Mouse (Mus musculus) limb, embryonic 13.5 days (tissue): Measurements from ENCODE around the gene Cib4. TPM values are rescaled to one million over a fixed set of nuclear protein-coding genes. Genes with fewer than 3 reads are reported as not detected.
A peak's percentile ranks its signal among the peaks of the same experiment; 100 is the strongest.

ENCODE experiments used
- ATAC-seq: fragments of 200-750 bp; cut with Nextera tagmentation; 2 replicates; pipeline ENCODE4 v1.8.0; 2017; ENCODE audit warnings: low read depth, moderate number of reproducible peaks, moderate TSS enrichment; ENCODE audit not compliant: low FRiP score
- H3K27ac ChIP-seq: fragments of 300-500 bp; sonication (generic); 2 replicates; pipeline ENCODE4 v1.5.1; 2015; ENCODE audit warnings: inconsistent platforms, mild to moderate bottlenecking, moderate library complexity
- H3K27me3 ChIP-seq: fragments of 300-500 bp; sonication (generic); 2 replicates; pipeline ENCODE4 v1.6.1; 2015; ENCODE audit warnings: mild to moderate bottlenecking, inconsistent platforms
- H3K36me3 ChIP-seq: fragments of 300-500 bp; sonication (generic); 2 replicates; pipeline ENCODE4 v1.6.1; 2015; ENCODE audit warnings: inconsistent platforms, mild to moderate bottlenecking, moderate library complexity
- H3K4me1 ChIP-seq: fragments of 300-500 bp; sonication (generic); 2 replicates; pipeline ENCODE4 v1.6.1; 2015; ENCODE audit warnings: inconsistent platforms
- H3K4me2 ChIP-seq: fragments of 300-500 bp; sonication (generic); replicated peaks from 2 replicates; pipeline ENCODE4 v1.6.1; 2015; ENCODE audit warnings: inconsistent platforms, mild to moderate bottlenecking, moderate library complexity
- H3K4me3 ChIP-seq: fragments of 300-500 bp; sonication (generic); 2 replicates; pipeline ENCODE4 v1.5.1; 2015; ENCODE audit warnings: moderate library complexity, mild to moderate bottlenecking, inconsistent platforms
- H3K9ac ChIP-seq: fragments of 300-500 bp; sonication (generic); 2 replicates; pipeline ENCODE4 v1.6.1; 2015; ENCODE audit warnings: mild to moderate bottlenecking, inconsistent platforms
- H3K9me3 ChIP-seq: fragments of 300-500 bp; sonication (generic); 2 replicates; pipeline ENCODE4 v1.6.1; 2016; ENCODE audit warnings: inconsistent platforms
- WGBS: fragments of 180-500 bp; shearing (Covaris S2); methylation state at CpG from one replicate; pipeline ENCODE4 v1.1.7; 2015; 5-methylcytosine and 5-hydroxymethylcytosine counted together
- polyA plus RNA-seq: library from polyadenylated mRNA; unstranded; fragments of >200 nt; fragmentation: Nextera tagmentation; extraction: Ambion mirVana; gene quantifications from 2 replicates; pipeline ENCODE4 v1.2.1, GENCODE M21; 2015

Gene Cib4
- polyA plus RNA-seq, 1 experiment from 2014 or later: 0.25 TPM

DNA sequence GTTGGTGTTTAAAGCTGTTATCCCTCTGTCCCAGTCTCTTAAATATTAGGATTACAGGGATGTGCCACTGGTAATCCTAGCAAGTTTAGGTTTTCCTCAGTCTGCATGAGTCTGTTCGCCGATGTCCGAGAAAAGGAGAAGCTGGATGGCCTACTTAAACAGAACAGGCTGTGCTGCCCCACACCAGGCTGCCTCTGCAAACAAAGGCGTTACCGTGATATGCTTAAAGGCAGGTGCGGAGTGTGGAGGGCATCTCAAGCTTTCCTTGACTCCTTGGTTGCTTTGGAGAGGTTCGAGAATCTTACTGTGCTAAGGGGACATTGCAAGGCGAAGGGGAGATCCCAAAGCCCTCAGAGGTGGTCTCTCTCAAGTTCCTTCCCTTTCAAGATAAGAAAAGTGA is 48.8 kb downstream of the Cib4 start:
- Histone ChIP-seq H3K9me3 (no peaks in the 10 kb centered on the region), H3K27ac (peak overlapping the region; percentile 77), H3K4me2 (no peak overlapping the region), H3K4me1 (peaks cover 33% of the 10 kb centered on the region), H3K9ac (no peak overlapping the region), H3K36me3 (no peaks in the 10 kb centered on the region), H3K4me3 (no peak overlapping the region), H3K27me3 (no peaks in the 10 kb centered on the region)
- no peak for ATAC-seq
- WGBS: 47% methylated on average over 8 of the region's 8 CpGs

DNA sequence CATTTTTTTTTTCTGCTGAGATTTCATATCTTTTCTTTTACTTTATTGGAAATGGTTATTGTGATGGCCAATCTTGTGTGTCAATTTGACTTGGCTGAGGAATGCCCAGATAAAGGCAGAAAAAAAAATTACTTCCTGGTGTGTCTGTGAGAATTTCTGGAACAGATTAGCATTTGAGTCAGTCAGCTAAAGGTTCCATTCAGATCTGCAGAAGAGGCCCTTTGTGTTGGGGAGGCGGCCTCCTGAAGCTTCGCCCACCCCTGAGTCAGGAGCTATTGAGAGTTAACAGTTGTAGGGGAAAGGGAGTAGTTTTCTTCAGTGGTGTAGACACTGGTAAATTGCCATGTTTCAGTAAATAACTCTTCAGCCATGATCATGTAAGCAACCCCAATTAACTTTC is 50.3 kb downstream of the Cib4 start:
- WGBS: 78% methylated on average over 2 of the region's 2 CpGs
- no peaks in the 10 kb centered on the region for H3K36me3 ChIP-seq
- H3K27me3 ChIP-seq: no peaks in the 10 kb centered on the region
- H3K4me1 ChIP-seq: peaks cover 33% of the 10 kb centered on the region
- H3K4me2 ChIP-seq: no peak overlapping the region
- H3K4me3 ChIP-seq: no peak overlapping the region
- H3K9ac ChIP-seq: no peak overlapping the region
- H3K27ac ChIP-seq: no peak overlapping the region
- no peaks in the 10 kb centered on the region for H3K9me3 ChIP-seq
- no peak for ATAC-seq

DNA sequence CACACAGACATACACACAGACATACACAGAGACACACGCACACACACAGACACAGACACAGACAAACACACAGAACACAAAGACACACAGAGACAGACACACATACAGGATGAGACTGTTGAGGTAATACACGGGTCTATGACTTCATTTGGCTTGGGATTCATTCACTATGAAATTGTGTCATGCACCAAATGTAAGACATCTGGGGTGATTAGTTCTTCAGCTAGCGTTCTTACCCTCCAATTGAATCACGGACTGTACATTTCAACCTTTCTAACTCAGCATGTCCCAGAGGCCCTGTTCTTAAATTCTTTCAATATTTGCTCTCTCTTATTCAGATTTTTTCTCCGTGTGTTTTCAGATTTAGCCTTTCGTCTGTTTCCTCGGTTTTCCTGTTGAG is 51.0 kb downstream of the Cib4 start:
- H3K9ac ChIP-seq: no peak overlapping the region
- H3K4me1 ChIP-seq: peaks cover 33% of the 10 kb centered on the region
- no peaks in the 10 kb centered on the region for H3K27me3 ChIP-seq
- ATAC-seq: peak; percentile 57; the same call in 1 of the 2 replicates
- WGBS: 55% methylated on average over 7 of the region's 7 CpGs
- no peak overlapping the region for H3K4me3 ChIP-seq
- no peaks in the 10 kb centered on the region for H3K36me3 ChIP-seq
- H3K9me3 ChIP-seq: no peaks in the 10 kb centered on the region
- no peak overlapping the region for H3K27ac ChIP-seq
- H3K4me2 ChIP-seq: no peak overlapping the region

DNA sequence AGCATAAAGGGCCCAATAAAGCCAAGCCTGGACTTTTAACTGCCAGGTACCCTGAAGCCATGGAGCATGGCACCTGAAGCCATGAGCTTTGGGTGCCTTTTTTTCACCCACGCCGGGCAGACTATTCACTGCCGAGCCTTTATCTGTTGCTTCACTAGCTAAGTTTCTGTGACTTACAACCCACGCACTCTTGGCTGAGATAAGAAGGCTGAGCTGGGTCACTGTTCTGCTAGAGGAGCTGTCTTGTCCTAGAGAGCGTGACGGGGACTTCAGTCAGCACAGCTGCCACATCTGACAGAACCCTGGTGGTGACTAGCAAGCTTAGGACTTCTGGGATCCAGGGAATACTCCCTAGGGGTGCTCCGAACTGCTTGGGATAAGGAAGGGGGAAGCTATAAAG is 51.9 kb downstream of the Cib4 start:
- 78% methylated on average over 7 of the region's 7 CpGs for WGBS
- peaks cover 33% of the 10 kb centered on the region for H3K4me1 ChIP-seq

DNA sequence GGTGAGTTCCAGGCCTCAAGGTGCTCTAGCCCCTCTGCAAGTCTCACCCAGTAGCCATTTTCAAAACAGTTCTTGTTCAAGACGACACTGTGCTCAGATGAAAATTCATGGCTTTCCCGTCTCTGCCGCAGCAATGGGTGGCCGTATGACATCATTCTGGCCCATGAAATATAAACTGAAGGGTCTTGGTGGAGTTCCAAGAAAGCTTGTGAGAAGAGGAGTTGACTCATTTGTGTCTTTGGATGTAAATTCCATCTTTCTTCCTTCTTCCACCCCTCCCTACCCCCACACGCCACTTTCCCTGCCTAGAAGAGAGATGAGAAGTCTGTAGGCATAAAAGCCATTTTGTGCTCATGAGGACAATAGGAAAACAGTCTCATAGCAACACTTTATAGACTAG is 54.8 kb downstream of the Cib4 start:
- H3K9me3 ChIP-seq: no peaks in the 10 kb centered on the region
- no peak for ATAC-seq
- H3K4me1 ChIP-seq: peaks cover 13% of the 10 kb centered on the region; the same call in 1 of the 2 replicates
- no peak overlapping the region for H3K4me3 ChIP-seq
- H3K27ac ChIP-seq: no peak overlapping the region
- no peak overlapping the region for H3K9ac ChIP-seq
- H3K27me3 ChIP-seq: no peaks in the 10 kb centered on the region
- WGBS: 79% methylated on average over 5 of the region's 5 CpGs
- H3K36me3 ChIP-seq: no peaks in the 10 kb centered on the region
- no peak overlapping the region for H3K4me2 ChIP-seq

More for the DNA sequence above, 51.9 kb downstream of the Cib4 start:
- Histone ChIP-seq H3K27ac (no peak overlapping the region), H3K9ac (no peak overlapping the region), H3K9me3 (no peaks in the 10 kb centered on the region), H3K4me3 (no peak overlapping the region), H3K27me3 (no peaks in the 10 kb centered on the region), H3K4me2 (no peak overlapping the region), H3K36me3 (no peaks in the 10 kb centered on the region)
- no peak for ATAC-seq

DNA sequence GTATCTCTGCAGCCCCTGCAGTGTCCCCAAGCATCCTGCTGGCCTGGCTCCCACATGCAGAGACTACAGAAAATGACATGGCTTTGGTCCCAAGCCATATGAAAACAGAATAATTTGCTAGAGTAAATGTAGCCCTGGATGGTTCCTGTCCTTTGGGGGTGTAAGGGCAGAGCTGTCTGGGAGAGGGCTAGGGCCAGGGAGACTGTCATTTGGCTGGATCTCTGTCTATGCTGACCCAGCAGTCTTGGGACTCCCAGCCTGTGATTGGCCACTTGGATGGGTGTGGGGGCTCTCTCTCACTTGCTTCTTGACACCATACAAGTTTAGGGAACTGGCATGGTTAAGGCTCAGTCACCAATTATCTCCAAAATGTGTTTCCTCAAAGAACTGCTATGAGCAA is 55.4 kb downstream of the Cib4 start:
- no peaks in the 10 kb centered on the region for H3K27me3 ChIP-seq
- ATAC-seq: no peak
- no peak overlapping the region for H3K27ac ChIP-seq
- H3K36me3 ChIP-seq: no peaks in the 10 kb centered on the region
- H3K4me2 ChIP-seq: no peak overlapping the region
- no peak overlapping the region for H3K4me3 ChIP-seq
- peaks cover 11% of the 10 kb centered on the region; the same call in 1 of the 2 replicates for H3K4me1 ChIP-seq
- no peaks in the 10 kb centered on the region for H3K9me3 ChIP-seq
- H3K9ac ChIP-seq: no peak overlapping the region

DNA sequence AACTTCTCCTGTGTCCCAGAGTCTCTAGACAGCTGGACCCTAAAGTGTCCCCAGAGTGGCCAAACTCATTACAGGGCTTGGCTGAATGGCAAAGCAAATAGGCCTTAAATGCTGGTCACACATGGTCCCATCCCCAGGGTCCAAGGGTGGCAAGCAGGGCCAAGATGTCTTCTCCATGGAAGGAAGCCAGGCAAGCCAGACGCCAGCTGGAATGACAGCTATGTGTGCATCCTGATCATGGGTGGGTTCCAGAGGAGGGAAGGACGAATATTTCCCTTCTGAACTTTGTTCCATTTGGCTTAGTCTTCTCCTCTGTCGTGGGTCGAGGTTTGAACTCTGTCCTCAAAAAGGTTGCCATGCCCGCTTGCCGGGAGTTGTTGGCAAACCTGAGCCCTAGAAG is 60.5 kb downstream of the Cib4 start:
- Histone ChIP-seq H3K27ac (no peak overlapping the region), H3K4me1 (no peaks in the 10 kb centered on the region), H3K27me3 (no peaks in the 10 kb centered on the region), H3K9me3 (no peaks in the 10 kb centered on the region), H3K9ac (no peak overlapping the region), H3K4me2 (no peak overlapping the region), H3K4me3 (no peak overlapping the region), H3K36me3 (no peaks in the 10 kb centered on the region)
- no peak for ATAC-seq
- WGBS: 84% methylated on average over 6 of the region's 6 CpGs

DNA sequence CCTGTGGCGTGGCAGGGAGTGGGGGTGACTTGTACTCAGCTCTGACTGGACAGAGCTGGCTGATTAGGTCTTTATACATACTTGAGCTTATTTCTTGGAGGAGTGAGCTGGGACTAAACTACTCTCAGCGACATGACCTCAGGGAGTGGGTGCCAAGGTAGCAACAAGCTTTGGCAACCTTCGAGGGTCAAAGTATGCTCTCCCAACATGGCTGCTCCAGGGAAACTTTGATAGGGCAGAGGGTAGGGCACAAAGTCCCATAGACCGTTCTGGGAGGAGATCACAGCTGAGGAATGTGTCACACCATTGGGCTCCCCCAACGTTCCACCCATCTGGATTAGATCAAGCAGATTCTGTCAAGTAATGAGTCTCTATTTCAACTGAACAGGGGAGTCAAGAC is 61.0 kb downstream of the Cib4 start:
- Histone ChIP-seq H3K9me3 (no peaks in the 10 kb centered on the region), H3K9ac (no peak overlapping the region), H3K4me1 (no peaks in the 10 kb centered on the region), H3K36me3 (no peaks in the 10 kb centered on the region), H3K4me3 (no peak overlapping the region), H3K27me3 (no peaks in the 10 kb centered on the region), H3K4me2 (no peak overlapping the region), H3K27ac (no peak overlapping the region)
- WGBS: 63% methylated on average over 5 of the region's 5 CpGs
- ATAC-seq: no peak

DNA sequence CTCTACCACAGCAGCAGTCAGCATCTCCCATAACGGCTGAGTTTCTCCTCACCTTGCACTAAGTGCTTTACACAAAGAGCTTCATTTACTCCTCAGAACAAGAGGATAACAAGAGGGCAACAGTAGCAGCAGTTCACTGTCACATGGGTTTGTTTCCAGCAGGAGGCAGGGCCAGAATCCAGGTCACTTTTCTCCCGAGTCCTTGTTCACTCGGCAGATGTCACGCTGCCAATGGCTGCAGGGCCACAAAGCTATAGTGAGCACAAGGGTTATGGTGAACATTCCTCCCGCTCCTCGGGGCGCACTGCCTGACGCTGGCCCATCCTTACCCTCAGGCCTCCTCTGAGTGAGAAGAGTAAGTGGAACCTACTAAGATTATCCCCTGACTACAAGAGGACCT is 62.1 kb downstream of the Cib4 start:
- no peak overlapping the region for H3K9ac ChIP-seq
- H3K27ac ChIP-seq: no peak overlapping the region
- WGBS: 77% methylated on average over 8 of the region's 8 CpGs
- no peaks in the 10 kb centered on the region for H3K36me3 ChIP-seq
- no peak overlapping the region for H3K4me3 ChIP-seq
- no peaks in the 10 kb centered on the region for H3K9me3 ChIP-seq
- H3K27me3 ChIP-seq: no peaks in the 10 kb centered on the region
- no peaks in the 10 kb centered on the region for H3K4me1 ChIP-seq
- no peak for ATAC-seq
- H3K4me2 ChIP-seq: no peak overlapping the region

DNA sequence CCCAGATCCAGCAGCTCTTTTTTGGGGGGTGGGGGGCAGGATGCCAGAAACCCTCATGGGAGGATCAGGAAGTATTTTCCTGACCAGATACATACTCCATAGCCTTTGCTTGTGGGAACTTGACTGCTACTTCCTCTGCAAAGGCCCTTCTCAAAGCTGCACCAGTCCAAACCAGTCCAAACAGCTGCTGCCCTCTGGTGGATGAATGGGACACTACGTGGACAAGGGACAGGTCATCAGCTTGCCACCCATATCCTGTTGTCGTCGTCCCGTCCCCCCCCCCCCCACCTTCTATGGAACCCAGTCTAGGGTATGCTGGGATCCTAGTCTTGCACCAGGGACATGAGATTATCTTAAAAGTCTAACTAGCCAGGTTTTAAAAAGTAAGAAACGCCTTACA is 63.3 kb downstream of the Cib4 start:
- 17% methylated on average over 5 of the region's 5 CpGs for WGBS
- no peak for ATAC-seq
- H3K27ac ChIP-seq: no peak overlapping the region
- no peak overlapping the region for H3K4me2 ChIP-seq
- no peaks in the 10 kb centered on the region for H3K27me3 ChIP-seq
- H3K9ac ChIP-seq: no peak overlapping the region
- H3K36me3 ChIP-seq: no peaks in the 10 kb centered on the region
- no peaks in the 10 kb centered on the region for H3K4me1 ChIP-seq
- no peaks in the 10 kb centered on the region for H3K9me3 ChIP-seq
- no peak overlapping the region for H3K4me3 ChIP-seq

DNA sequence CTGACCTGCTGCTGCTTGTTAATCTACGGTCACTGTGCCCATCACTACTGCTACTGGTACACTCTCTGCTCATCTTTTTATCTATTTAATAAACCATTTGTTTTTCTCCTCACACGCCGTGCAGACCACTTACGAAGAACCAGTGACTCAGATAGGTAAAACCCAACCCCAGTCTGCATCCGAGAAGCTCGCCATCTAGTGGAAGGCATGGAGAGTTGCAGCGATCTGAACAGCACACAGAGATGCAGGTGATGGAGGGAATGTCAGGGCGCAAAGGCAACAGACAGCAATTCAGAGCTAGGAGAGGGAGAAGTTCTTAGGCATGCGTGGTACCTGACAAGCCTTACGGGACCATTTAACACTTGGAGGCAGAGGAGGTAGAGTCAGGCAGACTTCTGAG is 69.1 kb downstream of the Cib4 start:
- Histone ChIP-seq H3K9ac (no peak overlapping the region), H3K4me3 (no peak overlapping the region), H3K9me3 (no peaks in the 10 kb centered on the region), H3K27ac (no peak overlapping the region), H3K4me2 (no peak overlapping the region), H3K36me3 (no peaks in the 10 kb centered on the region), H3K27me3 (no peaks in the 10 kb centered on the region), H3K4me1 (no peaks in the 10 kb centered on the region)
- 45% methylated on average over 10 of the region's 10 CpGs for WGBS
- ATAC-seq: no peak

DNA sequence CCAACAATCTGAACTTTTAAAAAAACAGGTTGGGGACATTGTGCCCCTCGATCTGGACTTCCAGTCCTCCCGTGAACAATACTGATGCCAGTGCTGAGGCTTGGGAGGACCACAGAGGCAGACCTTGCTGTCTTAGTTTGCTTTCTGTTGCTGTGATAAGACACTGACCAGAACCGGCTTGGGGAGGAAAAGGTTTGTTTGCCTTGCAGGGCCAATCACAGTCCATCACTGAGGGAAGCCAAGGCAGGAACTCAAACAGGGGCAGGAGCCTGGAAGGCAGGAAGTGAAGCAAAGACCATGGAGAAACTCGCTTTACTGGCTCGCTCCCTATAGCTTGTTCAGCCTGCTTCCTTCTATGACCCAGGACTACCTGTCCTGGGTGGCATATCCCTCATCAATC is 73.5 kb downstream of the Cib4 start:
- ATAC-seq: no peak
- Histone ChIP-seq H3K4me3 (no peak overlapping the region), H3K4me2 (no peak overlapping the region), H3K9me3 (no peaks in the 10 kb centered on the region), H3K9ac (no peak overlapping the region), H3K27me3 (peaks cover 5% of the 10 kb centered on the region), H3K36me3 (no peaks in the 10 kb centered on the region), H3K4me1 (peaks cover 7% of the 10 kb centered on the region; the same call in 1 of the 2 replicates), H3K27ac (no peak overlapping the region)
- WGBS: 69% methylated on average over 5 of the region's 5 CpGs

DNA sequence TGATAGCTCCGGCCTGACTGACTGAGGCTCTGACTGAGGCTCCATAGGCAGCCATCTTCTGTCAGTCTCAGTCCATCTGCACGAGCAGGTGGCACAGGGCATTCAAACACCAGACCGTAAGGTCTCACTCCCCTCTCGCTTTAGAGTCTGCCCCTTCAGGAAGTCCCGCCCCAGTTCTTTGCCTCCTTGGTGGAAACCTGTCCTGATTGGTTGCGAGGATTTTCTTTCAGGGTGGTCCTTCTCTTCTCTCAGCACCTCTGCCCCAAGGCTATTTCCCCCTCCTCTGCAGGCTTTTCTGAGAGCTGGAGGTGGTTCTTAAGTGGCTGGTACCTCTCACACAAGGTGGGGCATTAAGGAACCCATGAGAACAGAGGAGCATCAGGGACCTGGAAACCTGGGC is 75.2 kb downstream of the Cib4 start:
- H3K9ac ChIP-seq: no peak overlapping the region
- H3K4me2 ChIP-seq: no peak overlapping the region
- peaks cover 22% of the 10 kb centered on the region for H3K27me3 ChIP-seq
- WGBS: 50% methylated on average over 6 of the region's 6 CpGs
- H3K36me3 ChIP-seq: no peaks in the 10 kb centered on the region
- H3K4me3 ChIP-seq: no peak overlapping the region
- ATAC-seq: no peak
- H3K27ac ChIP-seq: no peak overlapping the region
- H3K4me1 ChIP-seq: peaks cover 19% of the 10 kb centered on the region
- H3K9me3 ChIP-seq: no peaks in the 10 kb centered on the region
